Mouse (Mus musculus): ENCODE data around the gene Dvl2. TPM values are rescaled to one million over a fixed set of nuclear protein-coding genes. Genes with fewer than 3 reads are reported as not detected.

The Dvl2 gene
- polyA plus RNA-seq, 1 experiment from 2014 or later, result 23.3 TPM

DNA sequence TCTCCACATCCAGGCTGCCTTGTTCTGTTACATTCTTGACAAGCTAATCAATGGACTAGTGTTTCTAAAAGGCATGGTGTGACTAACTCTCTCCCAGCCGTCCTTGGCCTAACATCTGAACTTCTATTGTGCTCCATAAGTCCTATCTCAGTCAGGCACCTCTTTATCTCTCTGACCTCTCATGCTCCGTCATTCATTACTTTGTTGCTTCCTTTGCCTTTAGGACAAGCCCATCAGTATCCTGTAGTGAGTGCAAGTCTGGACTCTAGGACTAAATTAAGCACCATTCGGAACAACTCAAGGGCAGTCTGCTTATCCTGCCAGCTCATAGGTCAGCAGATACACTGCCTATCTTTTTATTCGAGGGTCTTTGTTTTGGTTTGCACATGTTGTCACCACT lies 24.1 kb upstream of the Dvl2 start:
- H3K9me3 ChIP-seq (ENCODE audit: control insufficient read depth, low read length), result no peaks in the 10 kb centered on the region
- H3K4me1 ChIP-seq (replicated peaks; ENCODE audit: control insufficient read depth, insufficient read depth, low read length), result no peaks in the 10 kb centered on the region
- 0 out of 2 replicates have a peak overlapping the region, but pooled peaks have one; percentile 10 for H3K4me3 ChIP-seq (ENCODE audit: low read depth, low read length)
- H3K36me3 ChIP-seq (ENCODE audit: control insufficient read depth, insufficient read depth, low read length), result peaks cover 32% of the 10 kb centered on the region
- no peak overlapping the region for H3K27ac ChIP-seq (ENCODE audit: low read depth, low read length)
- H3K27me3 ChIP-seq (replicated peaks; ENCODE audit: control insufficient read depth, insufficient read depth, low read length), result no peaks in the 10 kb centered on the region
- ATAC-seq (replicated peaks; ENCODE audit: low FRiP score), result no peak
- WGBS, result 77% methylated on average over 4 of the region's 4 CpGs
- no peak overlapping the region for H3K4me2 ChIP-seq
- H3K9ac ChIP-seq (ENCODE audit: low read depth, low read length), result no peak overlapping the region
- DNase-seq (ENCODE audit: low spot score), result no peak

DNA sequence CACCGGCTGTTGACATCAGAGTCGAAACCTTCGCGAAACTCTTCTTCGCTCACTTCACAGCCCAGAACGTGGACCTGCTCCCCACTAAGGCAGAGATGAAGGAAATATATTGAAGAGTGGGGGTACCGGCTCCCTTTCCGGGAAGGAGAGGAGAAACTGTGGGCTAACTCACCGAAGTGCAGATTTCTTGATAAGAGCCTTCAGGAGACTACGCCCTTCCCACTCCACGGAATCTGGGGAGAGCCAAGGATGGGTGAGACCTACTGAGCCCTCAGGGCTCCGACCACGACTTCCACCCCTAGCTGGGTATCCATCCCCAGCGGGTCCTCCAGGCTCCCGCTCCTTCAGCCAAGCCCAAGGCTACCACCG lies 20.6 kb upstream of the Dvl2 start:
- Histone ChIP-seq H3K4me1 (replicated peaks; ENCODE audit: control insufficient read depth, insufficient read depth, low read length) (peaks cover 19% of the 10 kb centered on the region), H3K9me3 (ENCODE audit: control insufficient read depth, low read length) (no peaks in the 10 kb centered on the region), H3K27me3 (replicated peaks; ENCODE audit: control insufficient read depth, insufficient read depth, low read length) (no peaks in the 10 kb centered on the region), H3K27ac (ENCODE audit: low read depth, low read length) (peak overlapping the region; percentile 99), H3K36me3 (ENCODE audit: control insufficient read depth, insufficient read depth, low read length) (peaks cover 21% of the 10 kb centered on the region), H3K4me3 (ENCODE audit: low read depth, low read length) (peak overlapping the region; percentile 94), H3K9ac (ENCODE audit: low read depth, low read length) (peak overlapping the region; percentile 92), H3K4me2 (peak overlapping the region; percentile 92)
- DNase-seq (ENCODE audit: low spot score), result no peak
- no peak for ATAC-seq (replicated peaks; ENCODE audit: low FRiP score)
- 2% methylated on average over 16 of the region's 16 CpGs for WGBS

GRCm38 (mm10) chr11:69980196-69981140 lies 19.9 kb upstream of the Dvl2 start:
- peak overlapping the region; percentile 99 for H3K27ac ChIP-seq (ENCODE audit: low read depth, low read length)
- H3K9ac ChIP-seq (ENCODE audit: low read depth, low read length), result peak overlapping the region; percentile 92
- no peaks in the 10 kb centered on the region for H3K27me3 ChIP-seq (replicated peaks; ENCODE audit: control insufficient read depth, insufficient read depth, low read length)
- H3K9me3 ChIP-seq (ENCODE audit: control insufficient read depth, low read length), result no peaks in the 10 kb centered on the region
- H3K36me3 ChIP-seq (ENCODE audit: control insufficient read depth, insufficient read depth, low read length), result peaks cover 22% of the 10 kb centered on the region
- H3K4me2 ChIP-seq, result peak overlapping the region; percentile 92
- under 1% methylated on average over 58 of the region's 60 CpGs for WGBS
- DNase-seq (ENCODE audit: low spot score) (peak; percentile 99), ATAC-seq (replicated peaks; ENCODE audit: low FRiP score) (peak; percentile 91)
- peak overlapping the region; percentile 94 for H3K4me3 ChIP-seq (ENCODE audit: low read depth, low read length)
- peaks cover 19% of the 10 kb centered on the region for H3K4me1 ChIP-seq (replicated peaks; ENCODE audit: control insufficient read depth, insufficient read depth, low read length)

DNA sequence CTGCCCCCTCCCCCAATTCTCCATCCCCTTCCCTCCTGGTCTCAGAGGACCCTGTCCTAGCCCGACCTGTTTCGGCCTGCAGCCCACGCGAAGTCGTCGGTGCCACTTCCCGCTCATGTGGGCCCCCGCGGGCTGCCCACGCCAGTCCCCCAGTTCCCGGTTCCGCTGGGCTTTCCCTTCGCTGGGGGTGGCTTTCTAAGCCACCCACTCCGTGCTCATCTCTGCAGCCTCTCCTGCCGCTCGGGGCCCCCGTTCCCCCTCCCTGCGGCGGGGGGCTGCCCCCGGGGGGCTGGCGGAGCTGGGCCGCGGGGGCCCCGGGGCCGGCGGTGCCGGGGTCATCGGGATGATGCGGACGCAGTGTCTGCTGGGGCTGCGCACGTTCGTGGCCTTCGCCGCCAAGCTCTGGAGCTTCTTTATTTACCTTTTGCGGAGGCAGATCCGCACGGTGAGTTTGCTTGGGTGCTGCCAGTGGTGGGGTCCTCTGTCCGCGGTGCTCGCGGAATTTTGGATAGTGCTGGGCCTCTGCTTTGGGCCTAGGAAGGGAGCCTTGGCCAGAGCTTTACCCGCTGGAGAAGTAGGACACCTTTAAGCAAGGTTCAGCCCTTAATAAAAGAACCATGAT lies 19.1 kb upstream of the Dvl2 start, which contains the start of gene Ctdnep1:
Ctdnep1 (plus strand) TSS at position 16 of the 622 bp plus-strand sequence.
- Histone ChIP-seq H3K4me3 (ENCODE audit: low read depth, low read length) (peak within 1 kb of the TSS; percentile 94), H3K4me2 (peak within 1 kb of the TSS; percentile 92), H3K9ac (ENCODE audit: low read depth, low read length) (peak within 1 kb of the TSS; percentile 92), H3K9me3 (ENCODE audit: control insufficient read depth, low read length) (no peaks in the 10 kb centered on the region), H3K36me3 (ENCODE audit: control insufficient read depth, insufficient read depth, low read length) (peaks cover 22% of the 10 kb centered on the region), H3K4me1 (replicated peaks; ENCODE audit: control insufficient read depth, insufficient read depth, low read length) (peaks cover 19% of the 10 kb centered on the region), H3K27ac (ENCODE audit: low read depth, low read length) (peak within 1 kb of the TSS; percentile 99), H3K27me3 (replicated peaks; ENCODE audit: control insufficient read depth, insufficient read depth, low read length) (no peaks in the 10 kb centered on the region)
- ATAC-seq (replicated peaks; ENCODE audit: low FRiP score) (peak; percentile 0; the same call in 1 of the 2 replicates), DNase-seq (ENCODE audit: low spot score) (no peak)
- under 1% methylated on average over 42 of the region's 43 CpGs for WGBS

DNA sequence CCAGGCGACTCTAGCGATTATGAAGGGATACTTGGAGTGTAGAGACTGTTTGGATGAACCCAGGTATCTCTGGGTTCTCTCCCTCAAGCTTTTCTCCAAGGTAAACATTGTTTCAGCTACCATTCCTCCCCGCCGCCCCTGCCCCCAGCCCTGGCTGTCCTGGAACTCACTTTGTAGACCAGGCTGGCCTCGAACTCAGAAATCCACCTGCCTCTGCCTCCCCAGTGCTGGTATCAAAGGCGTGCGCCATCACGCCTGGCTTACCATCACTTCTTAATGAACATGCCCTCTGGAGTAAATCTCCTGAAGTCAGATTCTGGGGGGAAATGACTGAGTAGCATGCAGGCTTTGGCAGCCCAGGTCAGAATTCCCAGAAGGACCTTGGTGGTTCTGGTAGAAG lies 18.2 kb upstream of the Dvl2 start, which contains the start of gene Elp5:
Elp5 (minus strand) TSS at position 293 of the 400 bp plus-strand sequence.
- Histone ChIP-seq H3K4me2 (peak within 1 kb of the TSS; percentile 92), H3K27ac (ENCODE audit: low read depth, low read length) (peak within 1 kb of the TSS; percentile 99), H3K4me3 (ENCODE audit: low read depth, low read length) (peak within 1 kb of the TSS; percentile 94), H3K9me3 (ENCODE audit: control insufficient read depth, low read length) (no peaks in the 10 kb centered on the region), H3K36me3 (ENCODE audit: control insufficient read depth, insufficient read depth, low read length) (peaks cover 26% of the 10 kb centered on the region), H3K4me1 (replicated peaks; ENCODE audit: control insufficient read depth, insufficient read depth, low read length) (peaks cover 19% of the 10 kb centered on the region), H3K27me3 (replicated peaks; ENCODE audit: control insufficient read depth, insufficient read depth, low read length) (no peaks in the 10 kb centered on the region), H3K9ac (ENCODE audit: low read depth, low read length) (peak within 1 kb of the TSS; percentile 92)
- DNase-seq (ENCODE audit: low spot score) (no peak), ATAC-seq (replicated peaks; ENCODE audit: low FRiP score) (no peak)
- 49% methylated on average over 8 of the region's 8 CpGs for WGBS

DNA sequence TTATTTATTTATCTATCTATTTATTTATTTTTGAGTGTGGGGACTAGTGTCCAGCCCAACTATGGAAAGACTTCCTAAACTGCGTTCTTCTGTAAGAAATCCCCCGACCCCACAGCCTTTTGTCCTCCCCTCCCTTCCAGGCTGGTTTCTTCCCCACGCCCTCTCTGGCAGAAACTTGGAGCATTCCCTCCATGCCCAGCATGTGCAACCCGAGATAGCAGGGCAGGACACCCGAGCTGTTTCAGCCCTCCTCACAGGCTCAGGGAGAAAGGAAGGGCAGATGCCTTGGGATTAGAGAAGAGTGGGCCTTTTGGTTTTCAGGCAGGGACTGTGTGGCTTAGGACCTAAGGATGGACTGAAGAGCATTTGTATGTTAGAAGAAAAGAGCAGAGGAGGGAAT lies 17.5 kb upstream of the Dvl2 start:
- no peaks in the 10 kb centered on the region for H3K9me3 ChIP-seq (ENCODE audit: control insufficient read depth, low read length)
- ATAC-seq (replicated peaks; ENCODE audit: low FRiP score) (no peak), DNase-seq (ENCODE audit: low spot score) (no peak)
- H3K4me1 ChIP-seq (replicated peaks; ENCODE audit: control insufficient read depth, insufficient read depth, low read length), result peaks cover 19% of the 10 kb centered on the region
- H3K27ac ChIP-seq (ENCODE audit: low read depth, low read length), result peak overlapping the region; percentile 45; the same call in 1 of the 2 replicates
- H3K9ac ChIP-seq (ENCODE audit: low read depth, low read length), result peak overlapping the region; percentile 92
- H3K36me3 ChIP-seq (ENCODE audit: control insufficient read depth, insufficient read depth, low read length), result peaks cover 26% of the 10 kb centered on the region
- H3K4me3 ChIP-seq (ENCODE audit: low read depth, low read length), result peak overlapping the region; percentile 94
- peak overlapping the region; percentile 92 for H3K4me2 ChIP-seq
- 41% methylated on average over 5 of the region's 5 CpGs for WGBS
- no peaks in the 10 kb centered on the region for H3K27me3 ChIP-seq (replicated peaks; ENCODE audit: control insufficient read depth, insufficient read depth, low read length)

- peaks cover 27% of the 10 kb centered on the region for H3K36me3 ChIP-seq (ENCODE audit: control insufficient read depth, insufficient read depth, low read length)
Measured at GRCm38 (mm10) chr11:69983377-69983776, 17.0 kb upstream of the Dvl2 start.

GRCm38 (mm10) chr11:69984431-69984830 lies 16.0 kb upstream of the Dvl2 start:
- 86% methylated on average over 8 of the region's 8 CpGs for WGBS
- ATAC-seq (replicated peaks; ENCODE audit: low FRiP score), result no peak
- Histone ChIP-seq H3K4me1 (replicated peaks; ENCODE audit: control insufficient read depth, insufficient read depth, low read length) (peaks cover 19% of the 10 kb centered on the region), H3K27me3 (replicated peaks; ENCODE audit: control insufficient read depth, insufficient read depth, low read length) (no peaks in the 10 kb centered on the region), H3K4me2 (no peak overlapping the region), H3K4me3 (ENCODE audit: low read depth, low read length) (no peak overlapping the region), H3K27ac (ENCODE audit: low read depth, low read length) (no peak overlapping the region), H3K9me3 (ENCODE audit: control insufficient read depth, low read length) (no peaks in the 10 kb centered on the region), H3K36me3 (ENCODE audit: control insufficient read depth, insufficient read depth, low read length) (peaks cover 36% of the 10 kb centered on the region), H3K9ac (ENCODE audit: low read depth, low read length) (no peak overlapping the region)
- no peak for DNase-seq (ENCODE audit: low spot score)

More at GRCm38 (mm10) chr11:69983377-69983776, 17.0 kb upstream of the Dvl2 start:
- H3K9ac ChIP-seq (ENCODE audit: low read depth, low read length), result peak overlapping the region; percentile 92; the same call in 1 of the 2 replicates
- peak overlapping the region; percentile 92 for H3K4me2 ChIP-seq
- WGBS, result 78% methylated on average over 4 of the region's 4 CpGs
- no peaks in the 10 kb centered on the region for H3K27me3 ChIP-seq (replicated peaks; ENCODE audit: control insufficient read depth, insufficient read depth, low read length)
- DNase-seq (ENCODE audit: low spot score), result no peak
- peak overlapping the region; percentile 45; the same call in 1 of the 2 replicates for H3K27ac ChIP-seq (ENCODE audit: low read depth, low read length)
- H3K9me3 ChIP-seq (ENCODE audit: control insufficient read depth, low read length), result no peaks in the 10 kb centered on the region
- H3K4me1 ChIP-seq (replicated peaks; ENCODE audit: control insufficient read depth, insufficient read depth, low read length), result peaks cover 19% of the 10 kb centered on the region
- H3K4me3 ChIP-seq (ENCODE audit: low read depth, low read length), result peak overlapping the region; percentile 94
- ATAC-seq (replicated peaks; ENCODE audit: low FRiP score), result no peak
